Mouse (Mus musculus) embryonic fibroblast, embryonic 13.5 days (primary cell): Measurements from ENCODE around the gene Spata31d1c.

Source experiments
- CTCF ChIP-seq: IDR thresholded peaks from 2 replicates; pipeline ENCODE4 v1.5.1; 2011; ENCODE audit warnings: mild to moderate bottlenecking, control low read depth, low read length, moderate library complexity, borderline replicate concordance; ENCODE audit not compliant: insufficient read depth
- POLR2A ChIP-seq: IDR thresholded peaks from 2 replicates; pipeline ENCODE4 v1.6.1; 2011; ENCODE audit warnings: low read depth, mild to moderate bottlenecking, control low read depth, low read length, moderate library complexity

DNA sequence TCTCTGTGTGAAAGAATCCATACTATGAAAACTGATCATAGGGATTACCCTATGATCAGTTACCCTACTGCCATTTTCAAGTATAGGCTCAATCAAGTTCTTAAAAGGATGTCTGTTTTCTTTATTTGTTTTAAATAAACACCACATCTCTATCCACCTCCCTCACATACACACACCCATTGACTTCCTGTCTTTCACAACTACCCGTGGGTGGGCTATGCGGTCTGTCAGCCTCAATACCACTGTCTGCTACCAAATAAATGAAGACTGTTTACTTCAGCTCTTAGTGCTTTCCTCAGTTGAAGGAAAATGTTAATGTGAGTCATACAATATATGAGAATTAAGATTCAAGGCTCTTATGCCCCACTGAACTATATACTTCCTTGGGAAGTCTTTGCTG lies 37.1 kb downstream of the Spata31d1c start:
- TF ChIP-seq CTCF (no peak), POLR2A (no peak)
